Mouse (Mus musculus) myocyte (in vitro differentiated cells): Measurements from ENCODE around the gene Rbm34.

Experiments used
- MAX ChIP-seq: IDR thresholded peaks from one replicate; pipeline ENCODE4 v1.6.1; 2011; ENCODE audit warnings: low read depth, mild to moderate bottlenecking, control low read depth
- POLR2A ChIP-seq: IDR thresholded peaks from one replicate; pipeline ENCODE4 v1.6.1; 2011; ENCODE audit warnings: low read depth, mild to moderate bottlenecking, control low read depth, moderate library complexity; ENCODE audit not compliant: insufficient read length
- USF1 ChIP-seq: IDR thresholded peaks from one replicate; pipeline ENCODE4 v1.6.1; 2011; ENCODE audit warnings: low read depth, mild to moderate bottlenecking, control low read depth, moderate library complexity

DNA sequence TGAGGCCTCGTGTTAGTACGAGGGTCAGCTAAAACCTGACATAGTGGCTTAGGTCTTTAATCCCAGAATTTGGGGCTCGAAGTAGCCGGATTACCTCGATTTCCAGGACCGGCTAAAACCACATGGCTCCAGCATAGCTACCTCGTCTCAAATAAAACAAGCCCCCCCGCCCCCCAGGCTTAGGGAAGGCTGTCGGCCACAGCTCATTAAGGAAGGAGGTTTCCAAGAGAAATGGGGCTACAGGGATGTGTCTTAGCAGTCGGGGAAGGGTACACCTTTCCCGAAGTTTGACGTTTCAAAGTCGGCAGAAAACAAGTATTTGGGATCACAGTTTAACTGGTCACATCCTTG is 418 bp upstream of the Rbm34 start:
- TF ChIP-seq POLR2A (no peak), MAX (no peak), USF1 (no peak)
